Mouse (Mus musculus): ENCODE results near the gene Hck. TPM values are rescaled to one million over a fixed set of nuclear protein-coding genes. Genes with fewer than 3 reads are reported as not detected.

Hck gene
- polyA plus RNA-seq, 1 experiment from 2014 or later, result 4.7 TPM

GRCm38 (mm10) chr2:153107802-153108201 is 466 bp upstream of the Hck start:
- ATAC-seq (ENCODE audit: borderline replicate concordance, extremely low read depth, low FRiP score, low TSS enrichment), result no peak
- no peak overlapping the region for H3K9ac ChIP-seq
- no peak overlapping the region for H3K27ac ChIP-seq

GRCm38 (mm10) chr2:153109596-153109995 is 1.3 kb downstream of the Hck start:
- Histone ChIP-seq H3K27me3 (peaks cover 46% of the 10 kb centered on the region), H3K9ac (no peak overlapping the region), H3K4me2 (no peak overlapping the region), H3K4me3 (no peak overlapping the region), H3K36me3 (no peaks in the 10 kb centered on the region), H3K9me3 (no peaks in the 10 kb centered on the region), H3K4me1 (peaks cover 8% of the 10 kb centered on the region), H3K27ac (no peak overlapping the region)
- ATAC-seq (ENCODE audit: borderline replicate concordance, extremely low read depth, low FRiP score, low TSS enrichment), result no peak
- 67% methylated on average over 7 of the region's 7 CpGs for WGBS

More at GRCm38 (mm10) chr2:153107802-153108201, 466 bp upstream of the Hck start:
- H3K4me3 ChIP-seq, result peak overlapping the region; percentile 45
- 3% methylated on average over 15 of the region's 15 CpGs for WGBS
- no peaks in the 10 kb centered on the region for H3K36me3 ChIP-seq
- H3K4me2 ChIP-seq, result peak overlapping the region; percentile 87
- peaks cover 46% of the 10 kb centered on the region for H3K27me3 ChIP-seq
- no peaks in the 10 kb centered on the region for H3K9me3 ChIP-seq
- peaks cover 8% of the 10 kb centered on the region for H3K4me1 ChIP-seq

GRCm38 (mm10) chr2:153111298-153111697 is 3.0 kb downstream of the Hck start:
- WGBS, result 72% methylated on average over 7 of the region's 7 CpGs
- H3K4me2 ChIP-seq, result no peak overlapping the region
- H3K4me1 ChIP-seq, result peaks cover 8% of the 10 kb centered on the region
- no peak overlapping the region for H3K9ac ChIP-seq
- H3K27me3 ChIP-seq, result peaks cover 45% of the 10 kb centered on the region
- H3K9me3 ChIP-seq, result no peaks in the 10 kb centered on the region
- no peak overlapping the region for H3K4me3 ChIP-seq
- H3K36me3 ChIP-seq, result no peaks in the 10 kb centered on the region
- ATAC-seq (ENCODE audit: borderline replicate concordance, extremely low read depth, low FRiP score, low TSS enrichment), result no peak
- no peak overlapping the region for H3K27ac ChIP-seq

GRCm38 (mm10) chr2:153115679-153116081 is 7.4 kb downstream of the Hck start:
- H3K36me3 ChIP-seq, result no peaks in the 10 kb centered on the region
- ATAC-seq (ENCODE audit: borderline replicate concordance, extremely low read depth, low FRiP score, low TSS enrichment), result no peak
- whole genome bisulfite sequencing, result 65% methylated on average over 4 of the region's 4 CpGs
- H3K9ac ChIP-seq, result no peak overlapping the region
- H3K4me1 ChIP-seq, result no peaks in the 10 kb centered on the region
- no peak overlapping the region for H3K27ac ChIP-seq
- no peaks in the 10 kb centered on the region for H3K9me3 ChIP-seq
- H3K4me2 ChIP-seq, result no peak overlapping the region
- H3K27me3 ChIP-seq, result peaks cover 7% of the 10 kb centered on the region; the same call in 1 of the 2 replicates
- H3K4me3 ChIP-seq, result no peak overlapping the region

- Histone ChIP-seq H3K4me3 (no peak overlapping the region), H3K4me1 (no peaks in the 10 kb centered on the region), H3K36me3 (no peaks in the 10 kb centered on the region), H3K4me2 (no peak overlapping the region), H3K9me3 (no peaks in the 10 kb centered on the region), H3K27ac (no peak overlapping the region), H3K9ac (no peak overlapping the region), H3K27me3 (no peaks in the 10 kb centered on the region)
- 65% methylated on average over 7 of the region's 7 CpGs for WGBS
- ATAC-seq (ENCODE audit: borderline replicate concordance, extremely low read depth, low FRiP score, low TSS enrichment), result no peak
Measured at GRCm38 (mm10) chr2:153117051-153117486, 8.8 kb downstream of the Hck start.

- ATAC-seq (ENCODE audit: borderline replicate concordance, extremely low read depth, low FRiP score, low TSS enrichment), result no peak
- Histone ChIP-seq H3K9ac (no peak overlapping the region), H3K4me3 (no peak overlapping the region)
Measured at GRCm38 (mm10) chr2:153119488-153119887, 11.2 kb downstream of the Hck start.

GRCm38 (mm10) chr2:153120126-153120525 is 11.9 kb downstream of the Hck start:
- no peak for ATAC-seq (ENCODE audit: borderline replicate concordance, extremely low read depth, low FRiP score, low TSS enrichment)
- H3K4me2 ChIP-seq, result no peak overlapping the region
- 68% methylated on average over 8 of the region's 8 CpGs for WGBS

More at GRCm38 (mm10) chr2:153119488-153119887, 11.2 kb downstream of the Hck start:
- Histone ChIP-seq H3K4me1 (no peaks in the 10 kb centered on the region), H3K9me3 (no peaks in the 10 kb centered on the region), H3K27ac (no peak overlapping the region), H3K4me2 (no peak overlapping the region), H3K27me3 (no peaks in the 10 kb centered on the region), H3K36me3 (no peaks in the 10 kb centered on the region)
- WGBS, result 79% methylated on average over 6 of the region's 6 CpGs

GRCm38 (mm10) chr2:153121821-153122615 is 13.8 kb downstream of the Hck start:
- no peak overlapping the region for H3K27ac ChIP-seq
- H3K4me3 ChIP-seq, result no peak overlapping the region
- 68% methylated on average over 8 of the region's 8 CpGs for WGBS
- H3K9me3 ChIP-seq, result no peaks in the 10 kb centered on the region
- no peak overlapping the region for H3K9ac ChIP-seq
- no peak overlapping the region for H3K4me2 ChIP-seq
- no peaks in the 10 kb centered on the region for H3K36me3 ChIP-seq
- H3K4me1 ChIP-seq, result no peaks in the 10 kb centered on the region
- no peak for ATAC-seq (ENCODE audit: borderline replicate concordance, extremely low read depth, low FRiP score, low TSS enrichment)
- H3K27me3 ChIP-seq, result no peaks in the 10 kb centered on the region

More at GRCm38 (mm10) chr2:153120126-153120525, 11.9 kb downstream of the Hck start:
- no peaks in the 10 kb centered on the region for H3K9me3 ChIP-seq
- H3K9ac ChIP-seq, result no peak overlapping the region
- no peak overlapping the region for H3K4me3 ChIP-seq
- no peaks in the 10 kb centered on the region for H3K4me1 ChIP-seq
- H3K36me3 ChIP-seq, result no peaks in the 10 kb centered on the region
- H3K27ac ChIP-seq, result no peak overlapping the region
- H3K27me3 ChIP-seq, result no peaks in the 10 kb centered on the region

- no peak overlapping the region for H3K9ac ChIP-seq
- no peak overlapping the region for H3K4me3 ChIP-seq
- H3K27me3 ChIP-seq, result no peaks in the 10 kb centered on the region
- ATAC-seq (ENCODE audit: borderline replicate concordance, extremely low read depth, low FRiP score, low TSS enrichment), result no peak
- no peaks in the 10 kb centered on the region for H3K9me3 ChIP-seq
- no peak overlapping the region for H3K4me2 ChIP-seq
- no peak overlapping the region for H3K27ac ChIP-seq
- H3K4me1 ChIP-seq, result no peaks in the 10 kb centered on the region
- no peaks in the 10 kb centered on the region for H3K36me3 ChIP-seq
- 88% methylated on average over 7 of the region's 7 CpGs for WGBS
Measured at GRCm38 (mm10) chr2:153122701-153123100, 14.4 kb downstream of the Hck start.

- no peak overlapping the region for H3K4me3 ChIP-seq
- no peak overlapping the region for H3K9ac ChIP-seq
- no peaks in the 10 kb centered on the region for H3K9me3 ChIP-seq
- ATAC-seq (ENCODE audit: borderline replicate concordance, extremely low read depth, low FRiP score, low TSS enrichment), result no peak
- 48% methylated on average over 5 of the region's 5 CpGs for WGBS
- H3K27me3 ChIP-seq, result no peaks in the 10 kb centered on the region
- H3K27ac ChIP-seq, result no peak overlapping the region
- no peak overlapping the region for H3K4me2 ChIP-seq
- no peaks in the 10 kb centered on the region for H3K36me3 ChIP-seq
- H3K4me1 ChIP-seq, result no peaks in the 10 kb centered on the region
Measured at GRCm38 (mm10) chr2:153125875-153126274, 17.6 kb downstream of the Hck start.

GRCm38 (mm10) chr2:153131019-153131418 is 22.8 kb downstream of the Hck start:
- Histone ChIP-seq H3K9ac (no peak overlapping the region), H3K9me3 (no peaks in the 10 kb centered on the region), H3K4me2 (no peak overlapping the region), H3K27ac (no peak overlapping the region), H3K36me3 (no peaks in the 10 kb centered on the region), H3K27me3 (no peaks in the 10 kb centered on the region), H3K4me3 (no peak overlapping the region), H3K4me1 (no peaks in the 10 kb centered on the region)
- no peak for ATAC-seq (ENCODE audit: borderline replicate concordance, extremely low read depth, low FRiP score, low TSS enrichment)
- WGBS, result 19% methylated on average over 6 of the region's 6 CpGs

GRCm38 (mm10) chr2:153134237-153134636 is 26.0 kb downstream of the Hck start:
- H3K36me3 ChIP-seq, result no peaks in the 10 kb centered on the region
- H3K9me3 ChIP-seq, result no peaks in the 10 kb centered on the region
- no peak overlapping the region for H3K4me2 ChIP-seq
- H3K4me1 ChIP-seq, result no peaks in the 10 kb centered on the region
- no peak overlapping the region for H3K9ac ChIP-seq
- no peak overlapping the region for H3K27ac ChIP-seq
- H3K4me3 ChIP-seq, result no peak overlapping the region
- 30% methylated on average over 5 of the region's 5 CpGs for WGBS
- no peak for ATAC-seq (ENCODE audit: borderline replicate concordance, extremely low read depth, low FRiP score, low TSS enrichment)
- H3K27me3 ChIP-seq, result no peaks in the 10 kb centered on the region

Measured in lung, embryonic 15.5 days (tissue).